Mouse (Mus musculus): Measurements from ENCODE around the gene Dbr1. TPM values are rescaled to one million over a fixed set of nuclear protein-coding genes. Genes with fewer than 3 reads are reported as not detected.

The Dbr1 gene
- polyA plus RNA-seq, 1 experiment from 2014 or later, result 14.0 TPM

Other genes with a start within 250 kb of the Dbr1 start
- 0.21 and 0.28 TPM in 2 replicates for gene Esyt3, start 217.2 kb upstream of the Dbr1 start, polyA plus RNA-seq (2015; fragmentation: Nextera tagmentation; extraction: Ambion mirVana)
- 14.4 and 14.9 TPM in 2 replicates for gene Mras, start 138.4 kb upstream of the Dbr1 start, polyA plus RNA-seq (2015; fragmentation: Nextera tagmentation; extraction: Ambion mirVana)
- 0.11 and 0.13 TPM in 2 replicates for gene Nme9, start 124.3 kb upstream of the Dbr1 start, polyA plus RNA-seq (2015; fragmentation: Nextera tagmentation; extraction: Ambion mirVana)
- 18.5 and 18.6 TPM in 2 replicates for gene Armc8, start 6.9 kb upstream of the Dbr1 start, polyA plus RNA-seq (2015; fragmentation: Nextera tagmentation; extraction: Ambion mirVana)
- not detected in 2 replicates for gene A4gnt, start 36.7 kb downstream of the Dbr1 start, polyA plus RNA-seq (2015; fragmentation: Nextera tagmentation; extraction: Ambion mirVana)
- 14.1 and 18.0 TPM in 2 replicates for gene Dzip1l, start 53.7 kb downstream of the Dbr1 start, polyA plus RNA-seq (2015; fragmentation: Nextera tagmentation; extraction: Ambion mirVana)
- 6.1 and 15.1 TPM in 2 replicates for gene Cldn18, start 141.5 kb downstream of the Dbr1 start, polyA plus RNA-seq (2015; fragmentation: Nextera tagmentation; extraction: Ambion mirVana)